Comparison of ENCODE assay signal across 13 mouse cellular contexts in genomic region chr3:63851125-63851698, GRCm38 (mm10). TPM values are rescaled to one million over a fixed set of nuclear protein-coding genes. Genes with fewer than 3 reads are reported as not detected.
DNase-seq lines count a peak whose midpoint lies in the region; ATAC-seq and TF ChIP-seq lines count a peak whose summit lies in the region.
"Had no signal": no experiment of that assay in that cellular context is flagged by ENCODE, and none has a peak within 500 bp of the region (broad histone marks: within the 10 kb centered on the region; RNA-seq: fewer than 3 reads in every experiment).

No protein-coding gene starts in this region.

- H3K9ac ChIP-seq in limb, embryonic 12.5 days (replicated peaks), result no peak overlapping the region
- peak overlapping the region; percentile 37; the same call in 1 of the 2 replicates for H3K9ac ChIP-seq in forebrain, postnatal 0 days
- H3K9ac ChIP-seq: embryonic facial prominence, embryonic 12.5 days; liver, embryonic 15.5 days had no signal

- peaks cover 5% of the 10 kb centered on the region for H3K4me1 ChIP-seq in limb, embryonic 12.5 days (replicated peaks)
- H3K4me1 ChIP-seq in limb, embryonic 10.5 days, result no peaks in the 10 kb centered on the region
- H3K4me1 ChIP-seq in forebrain, postnatal 0 days (ENCODE audit: insufficient read depth), result peaks cover 8% of the 10 kb centered on the region; the same call in 1 of the 2 replicates
- H3K4me1 ChIP-seq: embryonic facial prominence, embryonic 12.5 days; liver, embryonic 15.5 days had no signal

- H3K9me3 ChIP-seq in limb, embryonic 12.5 days, result no peaks in the 10 kb centered on the region
- H3K9me3 ChIP-seq in limb, embryonic 10.5 days (replicated peaks), result no peaks in the 10 kb centered on the region
- no peaks in the 10 kb centered on the region for H3K9me3 ChIP-seq in forebrain, postnatal 0 days (ENCODE audit: low read length)
- H3K9me3 ChIP-seq: embryonic facial prominence, embryonic 12.5 days; liver, embryonic 15.5 days had no signal

- no peaks in the 10 kb centered on the region for H3K27me3 ChIP-seq in limb, embryonic 12.5 days
- no peaks in the 10 kb centered on the region for H3K27me3 ChIP-seq in limb, embryonic 10.5 days (ENCODE audit: low read depth, poor library complexity, severe bottlenecking)
- H3K27me3 ChIP-seq in forebrain, postnatal 0 days (ENCODE audit: insufficient read depth, low read length), result no peaks in the 10 kb centered on the region
- H3K27me3 ChIP-seq: embryonic facial prominence, embryonic 12.5 days; liver, embryonic 15.5 days had no signal

- H3K27ac ChIP-seq in limb, embryonic 12.5 days, result no peak overlapping the region
- no peak overlapping the region for H3K27ac ChIP-seq in limb, embryonic 10.5 days
- H3K27ac ChIP-seq in forebrain, postnatal 0 days (ENCODE audit: low read depth, low read length), result no peak overlapping the region
- H3K27ac ChIP-seq: embryonic facial prominence, embryonic 12.5 days; liver, embryonic 15.5 days had no signal

- no peak overlapping the region for H3K4me3 ChIP-seq in limb, embryonic 12.5 days (replicated peaks)
- no peak overlapping the region for H3K4me3 ChIP-seq in limb, embryonic 10.5 days
- H3K4me3 ChIP-seq in forebrain, postnatal 0 days (ENCODE audit: low read depth, low read length), result peak overlapping the region; percentile 24
- H3K4me3 ChIP-seq: embryonic facial prominence, embryonic 12.5 days; liver, embryonic 15.5 days had no signal

- no peaks in the 10 kb centered on the region for H3K36me3 ChIP-seq in limb, embryonic 12.5 days
- H3K36me3 ChIP-seq in limb, embryonic 10.5 days, result no peaks in the 10 kb centered on the region
- H3K36me3 ChIP-seq in forebrain, postnatal 0 days (ENCODE audit: insufficient read depth), result no peaks in the 10 kb centered on the region
- H3K36me3 ChIP-seq: embryonic facial prominence, embryonic 12.5 days; liver, embryonic 15.5 days had no signal

- 54% methylated on average over 12 of the region's 12 CpGs for WGBS in limb, embryonic 12.5 days
- 77% methylated on average over 12 of the region's 12 CpGs for WGBS in limb, embryonic 10.5 days
- WGBS in forebrain, postnatal 0 days, result 23% methylated on average over 12 of the region's 12 CpGs

- 0 out of 2 replicates have a peak overlapping the region, but pooled peaks have one; percentile 15 for H3K4me2 ChIP-seq in limb, embryonic 12.5 days
- H3K4me2 ChIP-seq in forebrain, postnatal 0 days (ENCODE audit: low read depth), result peak overlapping the region; percentile 46
- H3K4me2 ChIP-seq: embryonic facial prominence, embryonic 12.5 days; liver, embryonic 15.5 days had no signal

- TF ChIP-seq CTCF in forebrain, postnatal 0 days (IDR thresholded peaks at IDR 0.05; ENCODE audit: low read depth), result no peak; the same call in 1 of the 2 replicates

- DNase-seq in limb, embryonic 10.5 days (ENCODE audit: low spot score), result no peak
- DNase-seq in forebrain, postnatal 0 days, result peak; percentile 61
- peak; percentile 12 for DNase-seq in mesoderm, embryonic 11.5 days (ENCODE audit: low read depth, low spot score)
- DNase-seq in right cerebral cortex, postnatal 14 days, result peak; percentile 25
- no peak for DNase-seq in lung, postnatal 4 days
- no peak for DNase-seq in thymus, adult 18-20 months
- DNase-seq: cerebellum, adult 11-12 months; gastrocnemius, postnatal 25 days; heart, postnatal 4 days; thymus, postnatal 4 days had no signal

- no peak for ATAC-seq in limb, embryonic 12.5 days (ENCODE audit: insufficient number of reproducible peaks, insufficient read depth, low FRiP score, low TSS enrichment, low read depth)
- peak; percentile 91 for ATAC-seq in forebrain, postnatal 0 days

RNA-seq across cellular contexts. Expression of gene Plch1, which starts 48.1 kb away (rescaled TPM):
- 1.5 and 2.0 TPM in 2 replicates for polyA plus RNA-seq in limb, embryonic 12.5 days (2016; fragmentation: Nextera tagmentation; extraction: Ambion mirVana)
- polyA plus RNA-seq in limb, embryonic 10.5 days (2016; fragmentation: Nextera tagmentation; extraction: Ambion mirVana), result 4.1 and 4.5 TPM in 2 replicates
- total RNA-seq in forebrain, postnatal 0 days (2014; rRNA removed), result 6.5 and 14.4 TPM in 2 replicates
- polyA plus RNA-seq in forebrain, postnatal 0 days (2015; fragmentation: Nextera tagmentation; extraction: Ambion mirVana), result 1.6 and 3.5 TPM in 2 replicates
- total RNA-seq: gastrocnemius, postnatal 25 days had no signal

Comparison
In these comparisons a context has a peak if more than half of its experiments do, and no peak if none do; other contexts are left out.
1. DNase-seq: peak in forebrain, postnatal 0 days (single experiment), mesoderm, embryonic 11.5 days (single experiment) and right cerebral cortex, postnatal 14 days (single experiment); none in limb, embryonic 10.5 days (single experiment), lung, postnatal 4 days (0 of 2) and thymus, adult 18-20 months (0 of 2).